Mouse (Mus musculus): ENCODE results near the gene Gorab. TPM values are rescaled to one million over a fixed set of nuclear protein-coding genes. Genes with fewer than 3 reads are reported as not detected.

The Gorab gene
- total RNA-seq, 2 experiments from 2014 or later = 11.4 to 12.5 TPM

- DNase-seq (ENCODE audit: low spot score in 2 of 2) = no peak
These were observed 45.3 kb downstream of the Gorab start for GRCm38 (mm10) chr1:163358165-163358564.

GRCm38 (mm10) chr1:163357733-163358132 is 45.7 kb downstream of the Gorab start:
- no peak for DNase-seq (ENCODE audit: low spot score in 2 of 2)

- no peak for DNase-seq (ENCODE audit: low spot score in 2 of 2)
These were observed 47.3 kb downstream of the Gorab start for GRCm38 (mm10) chr1:163356167-163356566.

- no peak for DNase-seq (ENCODE audit: low spot score in 2 of 2)
These were observed 47.8 kb downstream of the Gorab start for GRCm38 (mm10) chr1:163355626-163356156.

GRCm38 (mm10) chr1:163350988-163351387 is 52.5 kb downstream of the Gorab start:
- no peak for DNase-seq (ENCODE audit: low spot score in 2 of 2)

GRCm38 (mm10) chr1:163345541-163345940 is 57.9 kb downstream of the Gorab start:
- no peak for DNase-seq (ENCODE audit: low spot score in 2 of 2)

GRCm38 (mm10) chr1:163344931-163345330 is 58.5 kb downstream of the Gorab start:
- no peak for DNase-seq (ENCODE audit: low spot score in 2 of 2)

GRCm38 (mm10) chr1:163339219-163339561 is 64.3 kb downstream of the Gorab start:
- no peak for DNase-seq (ENCODE audit: low spot score in 2 of 2)

GRCm38 (mm10) chr1:163338525-163339218 is 64.8 kb downstream of the Gorab start:
- DNase-seq (ENCODE audit: low spot score in 2 of 2) = no peak

GRCm38 (mm10) chr1:163337821-163338220 is 65.6 kb downstream of the Gorab start:
- DNase-seq (ENCODE audit: low spot score in 2 of 2) = no peak

Other genes starting within 250 kb of the Gorab start
- 1 to 10 TPM; 5.9 to 6.1 TPM for gene Prrx1, start 90.0 kb downstream of the Gorab start, total RNA-seq (2021)

Data from left cerebral cortex, adult 18-20 months (tissue).